Mouse (Mus musculus): ENCODE data around the gene Rad51c.

GRCm38 (mm10) chr11:87421760-87422201 lies 17.0 kb upstream of the Rad51c start:
- no peak for TF ChIP-seq GATA1 (IDR thresholded peaks at IDR 0.05; ENCODE audit: low read length)
- TF ChIP-seq TAL1 (IDR thresholded peaks at IDR 0.05; ENCODE audit: low read length): no peak

Measured in erythroblast, embryonic 14.5 days (primary cell).